ENCODE assay signal across 8 mouse cellular contexts in genomic region chr7:44839171-44839490, GRCm38 (mm10). TPM values are rescaled to one million over a fixed set of nuclear protein-coding genes. Genes with fewer than 3 reads are reported as not detected.
DNase-seq lines count a peak whose midpoint lies in the region; ATAC-seq and TF ChIP-seq lines count a peak whose summit lies in the region.

No protein-coding gene starts in this region.

- WGBS in liver, embryonic 13.5 days (ENCODE audit: insufficient replicate concordance) = 16% methylated on average over 11 of the region's 11 CpGs

- peak overlapping the region; percentile 64 for H3K4me3 ChIP-seq in gastrocnemius, adult 2 months
- peak overlapping the region; percentile 74 for H3K4me3 ChIP-seq in testis, adult 2 months (ENCODE audit: control insufficient read depth, low read depth, low read length)
- H3K4me3 ChIP-seq in liver, embryonic 13.5 days (replicated peaks) = peak overlapping the region; percentile 40

- no peak overlapping the region for H3K27ac ChIP-seq in gastrocnemius, adult 2 months
- no peak overlapping the region for H3K27ac ChIP-seq in testis, adult 2 months (ENCODE audit: control insufficient read depth, insufficient read depth, low read depth, low read length)
- no peak overlapping the region for H3K27ac ChIP-seq in liver, embryonic 13.5 days

- H3K9me3 ChIP-seq in liver, embryonic 13.5 days (replicated peaks) = no peaks in the 10 kb centered on the region

- no peak for ATAC-seq in liver, embryonic 13.5 days (ENCODE audit: low read depth)

- TF ChIP-seq CTCF in gastrocnemius, adult 2 months (IDR thresholded peaks at IDR 0.05) = no peak
- TF ChIP-seq CTCF in testis, adult 2 months (IDR thresholded peaks at IDR 0.05; ENCODE audit: control insufficient read depth, insufficient read depth, insufficient replicate concordance, low read depth, low read length) = no peak

- intact Hi-C loops in gastrocnemius, adult 2 months (cut with DNase I) = no loop called here
- intact Hi-C loops in gastrocnemius, postnatal 14 days (cut with DNase I; ENCODE audit: low total_unique reads) = no loop called here

- peak overlapping the region; percentile 41 for H3K9ac ChIP-seq in liver, embryonic 13.5 days

- TF ChIP-seq POLR2A in testis, adult 2 months (IDR thresholded peaks at IDR 0.05; ENCODE audit: control insufficient read depth, low read depth, low read length) = no peak

- no peaks in the 10 kb centered on the region for H3K27me3 ChIP-seq in testis, adult 2 months (ENCODE audit: control insufficient read depth, insufficient read depth, low read length)
- H3K27me3 ChIP-seq in liver, embryonic 13.5 days = peaks cover 27% of the 10 kb centered on the region

- no peak for DNase-seq in gastrocnemius, adult 2 months
- DNase-seq in gastrocnemius, postnatal 14 days = no peak
- no peak for DNase-seq in testis, postnatal 10 days (ENCODE audit: low spot score)
- DNase-seq in liver, embryonic 13.5 days = no peak
- DNase-seq in right cerebral cortex, postnatal 14 days = no peak
- DNase-seq in gastrocnemius, adult 18-20 months (ENCODE audit: low spot score) = no peak
- no peak for DNase-seq in right cerebral cortex, postnatal 25 days

- H3K4me2 ChIP-seq in liver, embryonic 13.5 days = peak overlapping the region; percentile 64

- peaks cover 14% of the 10 kb centered on the region for H3K4me1 ChIP-seq in testis, adult 2 months (ENCODE audit: control insufficient read depth, insufficient read depth, low read length)
- H3K4me1 ChIP-seq in liver, embryonic 13.5 days (replicated peaks) = peaks cover 34% of the 10 kb centered on the region

- no peaks in the 10 kb centered on the region for H3K36me3 ChIP-seq in testis, adult 2 months (ENCODE audit: control insufficient read depth, insufficient read depth, low read length)
- H3K36me3 ChIP-seq in liver, embryonic 13.5 days = peaks cover 36% of the 10 kb centered on the region

RNA-seq across cellular contexts. Expression of gene Akt1s1, which starts 9.7 kb away (rescaled TPM):
- 100 to 1,000 TPM; 128 to 137 TPM for total RNA-seq in gastrocnemius, adult 2 months (2021)
- total RNA-seq in gastrocnemius, postnatal 14 days (2021) = 10 to 100 TPM; 85.9 to 86.7 TPM
- polyA plus RNA-seq in testis, adult 2 months (2012; rRNA removed) = 31.5 and 35.7 TPM in 2 replicates
- 32.0 and 32.1 TPM in 2 replicates for polyA plus RNA-seq in liver, embryonic 13.5 days (2015; fragmentation: Nextera tagmentation; extraction: Ambion mirVana)
- 100 to 1,000 TPM; 130 to 144 TPM for total RNA-seq in gastrocnemius, adult 18-20 months (2021)

RNA-seq across cellular contexts. Expression of gene Tbc1d17, which starts 9.7 kb away (rescaled TPM):
- 10 to 100 TPM; 40.8 to 56.4 TPM for total RNA-seq in gastrocnemius, adult 2 months (2021)
- total RNA-seq in gastrocnemius, postnatal 14 days (2021) = 10 to 100 TPM; 28.2 to 38.9 TPM
- polyA plus RNA-seq in testis, adult 2 months (2012; rRNA removed) = 24.4 and 28.5 TPM in 2 replicates
- 29.0 and 30.0 TPM in 2 replicates for polyA plus RNA-seq in liver, embryonic 13.5 days (2015; fragmentation: Nextera tagmentation; extraction: Ambion mirVana)
- total RNA-seq in gastrocnemius, adult 18-20 months (2021) = 10 to 100 TPM; 46.8 to 61.0 TPM

RNA-seq across cellular contexts. Expression of gene Pnkp, which starts 17.8 kb away (rescaled TPM):
- 10 to 100 TPM; 19.4 to 21.2 TPM for total RNA-seq in gastrocnemius, adult 2 months (2021)
- 10 to 100 TPM; 15.1 to 16.6 TPM for total RNA-seq in gastrocnemius, postnatal 14 days (2021)
- polyA plus RNA-seq in testis, adult 2 months (2012; rRNA removed) = 26.5 and 29.4 TPM in 2 replicates
- 22.8 and 24.2 TPM in 2 replicates for polyA plus RNA-seq in liver, embryonic 13.5 days (2015; fragmentation: Nextera tagmentation; extraction: Ambion mirVana)
- 10 to 100 TPM; 19.2 to 20.2 TPM for total RNA-seq in gastrocnemius, adult 18-20 months (2021)

RNA-seq across cellular contexts. Expression of gene Atf5, which starts 22.7 kb away (rescaled TPM):
- 100 to 1,000 TPM in 1 of 2 experiments, 10 to 100 TPM in 1; 74.7 to 115 TPM for total RNA-seq in gastrocnemius, adult 2 months (2021)
- 10 to 100 TPM; 54.5 to 62.2 TPM for total RNA-seq in gastrocnemius, postnatal 14 days (2021)
- polyA plus RNA-seq in testis, adult 2 months (2012; rRNA removed) = 21.6 TPM in 2 replicates
- 5.3 and 5.4 TPM in 2 replicates for polyA plus RNA-seq in liver, embryonic 13.5 days (2015; fragmentation: Nextera tagmentation; extraction: Ambion mirVana)
- 10 to 100 TPM; 62.4 to 99.0 TPM for total RNA-seq in gastrocnemius, adult 18-20 months (2021)

RNA-seq across cellular contexts. Expression of gene Il4i1, which starts 22.9 kb away (rescaled TPM):
- total RNA-seq in gastrocnemius, adult 2 months (2021) = 1 to 10 TPM; 1.6 to 3.3 TPM
- 1 to 10 TPM; 2.3 to 2.6 TPM for total RNA-seq in gastrocnemius, postnatal 14 days (2021)
- 97.2 and 97.6 TPM in 2 replicates for polyA plus RNA-seq in testis, adult 2 months (2012; rRNA removed)
- polyA plus RNA-seq in liver, embryonic 13.5 days (2015; fragmentation: Nextera tagmentation; extraction: Ambion mirVana) = 0.70 and 1.1 TPM in 2 replicates
- total RNA-seq in gastrocnemius, adult 18-20 months (2021) = 1 to 10 TPM; 2.3 to 3.5 TPM
